ENCODE assay signal across 15 mouse cellular contexts in the genomic region with DNA sequence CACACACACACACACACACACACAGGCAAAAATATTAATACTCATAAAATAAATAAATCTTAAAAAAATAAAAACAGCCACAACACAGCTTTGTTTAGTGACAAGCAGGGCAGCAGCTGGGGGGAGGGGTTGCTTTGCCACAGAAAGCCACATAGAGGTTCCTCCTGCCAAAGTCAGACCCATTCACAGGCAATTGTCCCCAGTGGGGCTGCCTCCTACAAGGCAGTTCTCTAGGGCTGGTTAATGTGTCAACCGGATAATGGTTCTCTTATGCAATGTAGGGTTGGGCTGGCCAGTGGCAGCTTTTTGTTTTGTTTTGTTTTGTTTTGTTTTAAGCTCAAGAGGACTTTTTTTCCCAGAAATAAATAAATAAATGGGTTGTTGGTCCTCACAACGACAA. TPM values are rescaled to one million over a fixed set of nuclear protein-coding genes. Genes with fewer than 3 reads are reported as not detected.
A peak's percentile ranks its signal among the peaks of the same experiment; 100 is the strongest.
DNase-seq lines count a peak whose midpoint lies in the region; ATAC-seq lines count a peak whose summit lies in the region.
"Had no signal": no experiment of that assay in that cellular context is flagged by ENCODE, and none has a peak within 500 bp of the region (broad histone marks: within the 10 kb centered on the region; RNA-seq: fewer than 3 reads in every experiment).

No protein-coding gene starts in this region.

- no peak for DNase-seq in hindbrain, embryonic 14.5 days (ENCODE audit: low spot score)
- peak; percentile 55 for DNase-seq in ES-CJ7 (ENCODE audit: low read depth, low spot score)
- peak; percentile 77 for DNase-seq in kidney, postnatal 14 days
- no peak for DNase-seq in frontal cortex, adult 2 months (ENCODE audit: extremely low spot score in 1 of 2, low spot score in 1 of 2)
- no peak for DNase-seq in retina, postnatal 1 day
- DNase-seq: B cell, adult 2 months; forebrain, postnatal 0 days; heart, adult 18-20 months; heart, postnatal 36 days; liver, embryonic 13.5 days had no signal

- H3K9me3 ChIP-seq in hindbrain, embryonic 12.5 days (replicated peaks): no peaks in the 10 kb centered on the region
- no peaks in the 10 kb centered on the region for H3K9me3 ChIP-seq in hindbrain, embryonic 14.5 days (ENCODE audit: control insufficient read depth, low read length)
- H3K9me3 ChIP-seq in intestine, embryonic 15.5 days: no peaks in the 10 kb centered on the region
- H3K9me3 ChIP-seq: embryonic facial prominence, embryonic 13.5 days; liver, embryonic 13.5 days; neural tube, embryonic 12.5 days had no signal

- no peak for ATAC-seq in hindbrain, embryonic 12.5 days (ENCODE audit: low FRiP score)
- ATAC-seq in hindbrain, embryonic 14.5 days (ENCODE audit: low FRiP score): no peak
- peak; percentile 82 for ATAC-seq in intestine, embryonic 15.5 days
- ATAC-seq in frontal cortex, adult (ENCODE audit: low TSS enrichment): no peak
- ATAC-seq: forebrain, postnatal 0 days had no signal

- no peaks in the 10 kb centered on the region for H3K36me3 ChIP-seq in hindbrain, embryonic 12.5 days
- peaks cover 1% of the 10 kb centered on the region; the same call in 1 of the 2 replicates for H3K36me3 ChIP-seq in hindbrain, embryonic 14.5 days (replicated peaks; ENCODE audit: control insufficient read depth, insufficient read depth)
- no peaks in the 10 kb centered on the region for H3K36me3 ChIP-seq in intestine, embryonic 15.5 days
- H3K36me3 ChIP-seq: embryonic facial prominence, embryonic 13.5 days; liver, embryonic 13.5 days; neural tube, embryonic 12.5 days had no signal

- no peak overlapping the region for H3K4me3 ChIP-seq in hindbrain, embryonic 12.5 days
- H3K4me3 ChIP-seq in hindbrain, embryonic 14.5 days (replicated peaks; ENCODE audit: low read length): no peak overlapping the region
- no peak overlapping the region for H3K4me3 ChIP-seq in intestine, embryonic 15.5 days (replicated peaks)
- H3K4me3 ChIP-seq: embryonic facial prominence, embryonic 13.5 days; liver, embryonic 13.5 days; neural tube, embryonic 12.5 days had no signal

- H3K4me2 ChIP-seq in hindbrain, embryonic 12.5 days (replicated peaks): no peak overlapping the region
- no peak overlapping the region for H3K4me2 ChIP-seq in hindbrain, embryonic 14.5 days (replicated peaks)
- H3K4me2 ChIP-seq in intestine, embryonic 15.5 days (replicated peaks): no peak overlapping the region
- H3K4me2 ChIP-seq: embryonic facial prominence, embryonic 13.5 days; liver, embryonic 13.5 days; neural tube, embryonic 12.5 days had no signal

- 0 out of 2 replicates have a peak overlapping the region, but pooled peaks have one; percentile 3 for H3K27ac ChIP-seq in hindbrain, embryonic 12.5 days
- no peak overlapping the region for H3K27ac ChIP-seq in hindbrain, embryonic 14.5 days
- no peak overlapping the region for H3K27ac ChIP-seq in intestine, embryonic 15.5 days
- H3K27ac ChIP-seq: neural tube, embryonic 12.5 days had no signal

- no peak overlapping the region for H3K9ac ChIP-seq in hindbrain, embryonic 12.5 days
- no peak overlapping the region for H3K9ac ChIP-seq in hindbrain, embryonic 14.5 days
- H3K9ac ChIP-seq in intestine, embryonic 15.5 days: no peak overlapping the region
- H3K9ac ChIP-seq: embryonic facial prominence, embryonic 13.5 days; forebrain, postnatal 0 days; liver, embryonic 13.5 days; neural tube, embryonic 12.5 days had no signal

- no peaks in the 10 kb centered on the region for H3K27me3 ChIP-seq in hindbrain, embryonic 12.5 days
- no peaks in the 10 kb centered on the region for H3K27me3 ChIP-seq in hindbrain, embryonic 14.5 days (ENCODE audit: control insufficient read depth, insufficient read depth, low read length)
- no peaks in the 10 kb centered on the region for H3K27me3 ChIP-seq in intestine, embryonic 15.5 days (replicated peaks)
- H3K27me3 ChIP-seq: embryonic facial prominence, embryonic 13.5 days; neural tube, embryonic 12.5 days had no signal

- peaks cover 12% of the 10 kb centered on the region for H3K4me1 ChIP-seq in hindbrain, embryonic 12.5 days
- H3K4me1 ChIP-seq in hindbrain, embryonic 14.5 days (replicated peaks; ENCODE audit: control insufficient read depth, insufficient read depth, low read length): peaks cover 5% of the 10 kb centered on the region; the same call in 1 of the 2 replicates
- peaks cover 20% of the 10 kb centered on the region for H3K4me1 ChIP-seq in intestine, embryonic 15.5 days (replicated peaks)

- WGBS in hindbrain, embryonic 12.5 days: 31% methylated on average over 2 of the region's 2 CpGs
- 31% methylated on average over 2 of the region's 2 CpGs for WGBS in hindbrain, embryonic 14.5 days
- 51% methylated on average over 2 of the region's 2 CpGs for WGBS in intestine, embryonic 15.5 days

RNA-seq across cellular contexts. Expression of a gene that starts 11.3 kb away (rescaled TPM):
- polyA plus RNA-seq in hindbrain, embryonic 12.5 days (2016; fragmentation: Nextera tagmentation; extraction: Ambion mirVana): 21.8 and 23.6 TPM in 2 replicates
- polyA plus RNA-seq in hindbrain, embryonic 14.5 days (2014; fragmentation: Nextera tagmentation; extraction: Ambion mirVana): 32.5 TPM in 2 replicates
- polyA plus RNA-seq in intestine, embryonic 15.5 days (2015; fragmentation: Nextera tagmentation; extraction: Ambion mirVana): 10.5 and 11.8 TPM in 2 replicates
- polyA plus RNA-seq in frontal cortex, adult 2 months (2012; rRNA removed): 29.8 and 32.3 TPM in 2 replicates

RNA-seq across cellular contexts. Expression of a gene that starts 58.6 kb away (rescaled TPM):
- polyA plus RNA-seq in hindbrain, embryonic 12.5 days (2016; fragmentation: Nextera tagmentation; extraction: Ambion mirVana): 0.17 TPM in 1 of 2 replicates, not detected in the other
- polyA plus RNA-seq in hindbrain, embryonic 14.5 days (2014; fragmentation: Nextera tagmentation; extraction: Ambion mirVana): not detected in 2 replicates
- polyA plus RNA-seq in intestine, embryonic 15.5 days (2015; fragmentation: Nextera tagmentation; extraction: Ambion mirVana): not detected in 2 replicates
- polyA plus RNA-seq in frontal cortex, adult 2 months (2012; rRNA removed): 0.08 and 0.11 TPM in 2 replicates
- polyA plus RNA-seq: embryonic facial prominence, embryonic 13.5 days; liver, embryonic 13.5 days; neural tube, embryonic 12.5 days had no signal

Comparison
In these comparisons a context has a peak if more than half of its experiments do, and no peak if none do; other contexts are left out.
1. DNase-seq: peak in ES-CJ7 (single experiment) and kidney, postnatal 14 days (single experiment); none in hindbrain, embryonic 14.5 days (single experiment), frontal cortex, adult 2 months (0 of 2) and retina, postnatal 1 day (single experiment).